In the genomic region with DNA sequence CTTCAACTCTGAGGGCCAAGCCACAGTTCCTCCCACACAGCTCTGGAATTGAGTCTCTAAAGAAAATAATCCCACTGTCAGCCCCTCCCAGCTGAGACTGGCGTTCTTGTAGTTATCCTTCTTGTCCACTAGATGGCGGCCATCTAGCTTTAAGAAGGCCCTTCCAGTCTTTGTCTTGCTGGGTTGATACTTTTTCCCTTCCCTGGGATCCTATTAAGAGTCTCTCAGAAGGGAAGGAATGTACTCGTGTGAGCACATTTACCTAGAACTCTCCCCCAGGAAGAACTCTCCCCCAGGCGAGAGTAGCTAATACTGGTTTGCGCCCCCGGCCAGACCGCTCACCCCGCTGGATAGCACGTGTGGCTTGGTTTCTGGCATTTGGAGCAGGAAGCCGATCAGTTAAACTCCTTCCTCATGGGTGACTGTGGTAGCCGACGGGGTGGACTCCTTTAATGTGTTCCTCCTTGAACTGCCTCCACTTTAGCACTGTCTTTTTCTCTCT, we compare ENCODE assay signal across 8 mouse cellular contexts. TPM values are rescaled to one million over a fixed set of nuclear protein-coding genes. Genes with fewer than 3 reads are reported as not detected.
DNase-seq lines count a peak whose midpoint lies in the region; ATAC-seq and TF ChIP-seq lines count a peak whose summit lies in the region.

No protein-coding gene starts in this region.

- H3K27me3 ChIP-seq in embryonic facial prominence, embryonic 11.5 days (ENCODE audit: control insufficient read depth, insufficient read depth, low read length), result no peaks in the 10 kb centered on the region
- H3K27me3 ChIP-seq in liver, embryonic 12.5 days (replicated peaks), result no peaks in the 10 kb centered on the region

- H3K9ac ChIP-seq in embryonic facial prominence, embryonic 11.5 days (replicated peaks; ENCODE audit: low read length), result peak overlapping the region; percentile 30
- peak overlapping the region; percentile 33 for H3K9ac ChIP-seq in liver, embryonic 12.5 days

- H3K27ac ChIP-seq in gastrocnemius, adult 2 months, result peak overlapping the region; percentile 80
- no peak overlapping the region for H3K27ac ChIP-seq in embryonic facial prominence, embryonic 11.5 days (replicated peaks; ENCODE audit: low read depth, low read length)
- H3K27ac ChIP-seq in liver, embryonic 12.5 days, result peak overlapping the region; percentile 42; the same call in 1 of the 2 replicates

- 41% methylated on average over 12 of the region's 12 CpGs for WGBS in embryonic facial prominence, embryonic 11.5 days
- WGBS in liver, embryonic 12.5 days (ENCODE audit: insufficient replicate concordance), result 25% methylated on average over 12 of the region's 12 CpGs

- no peak overlapping the region for H3K4me2 ChIP-seq in embryonic facial prominence, embryonic 11.5 days (ENCODE audit: low read depth, low read length)
- H3K4me2 ChIP-seq in liver, embryonic 12.5 days, result peak overlapping the region; percentile 44

- intact Hi-C loops in gastrocnemius, adult 2 months (cut with DNase I), result loop anchor here (5.0 to 10.0 kb wide), 2 partner anchors 183 to 896 kb away; partner anchors contain the start of genes Ppcs and Zmynd12
- intact Hi-C loops in gastrocnemius, postnatal 14 days (cut with DNase I; ENCODE audit: low total_unique reads), result no loop called here

- H3K9me3 ChIP-seq in embryonic facial prominence, embryonic 11.5 days (replicated peaks; ENCODE audit: control insufficient read depth, low read length), result no peaks in the 10 kb centered on the region
- H3K9me3 ChIP-seq in liver, embryonic 12.5 days (replicated peaks), result no peaks in the 10 kb centered on the region

- DNase-seq in gastrocnemius, adult 2 months, result no peak
- no peak for DNase-seq in gastrocnemius, postnatal 14 days
- peak; percentile 65 for DNase-seq in MN1 (ENCODE audit: low spot score)
- peak; percentile 89 for DNase-seq in embryonic facial prominence, embryonic 11.5 days (ENCODE audit: low spot score)
- DNase-seq in heart, postnatal 4 days, result peak; percentile 53
- peak; percentile 83 for DNase-seq in naive thymus-derived CD4-positive, alpha-beta T cell, adult 2 months (ENCODE audit: low read depth)
- peak; percentile 21 to 22 for DNase-seq in thymus, postnatal 36 days

- no peaks in the 10 kb centered on the region; the same call in none of the 2 replicates for H3K36me3 ChIP-seq in embryonic facial prominence, embryonic 11.5 days (replicated peaks; ENCODE audit: control insufficient read depth, insufficient read depth, low read depth, low read length)
- peaks cover 41% of the 10 kb centered on the region for H3K36me3 ChIP-seq in liver, embryonic 12.5 days

- TF ChIP-seq CTCF in gastrocnemius, adult 2 months (IDR thresholded peaks at IDR 0.05), result peak; percentile 90

- H3K4me3 ChIP-seq in gastrocnemius, adult 2 months, result peak overlapping the region; percentile 45
- no peak overlapping the region for H3K4me3 ChIP-seq in embryonic facial prominence, embryonic 11.5 days (ENCODE audit: low read depth, low read length)
- 0 out of 2 replicates have a peak overlapping the region, but pooled peaks have one; percentile 16 for H3K4me3 ChIP-seq in liver, embryonic 12.5 days

- ATAC-seq in embryonic facial prominence, embryonic 11.5 days (replicated peaks; ENCODE audit: insufficient number of reproducible peaks, low FRiP score, low TSS enrichment, low read depth), result 0 out of 2 replicates have a peak, but pooled peaks have one; percentile 25
- peak; percentile 69; the same call in 1 of the 2 replicates for ATAC-seq in liver, embryonic 12.5 days

- no peaks in the 10 kb centered on the region for H3K4me1 ChIP-seq in embryonic facial prominence, embryonic 11.5 days (ENCODE audit: control insufficient read depth, insufficient read depth, low read length)
- peaks cover 18% of the 10 kb centered on the region for H3K4me1 ChIP-seq in liver, embryonic 12.5 days

RNA-seq across cellular contexts. Expression of gene P3h1, which starts 6.5 kb away (rescaled TPM):
- total RNA-seq in gastrocnemius, adult 2 months (2021), result 10 to 100 TPM in 1 of 2 experiments, 1 to 10 TPM in 1; 9.6 to 12.7 TPM
- total RNA-seq in gastrocnemius, postnatal 14 days (2021), result 10 to 100 TPM; 17.4 to 18.2 TPM
- polyA plus RNA-seq in embryonic facial prominence, embryonic 11.5 days (2014; fragmentation: Nextera tagmentation; extraction: Ambion mirVana), result 20.0 and 22.8 TPM in 2 replicates
- total RNA-seq in heart, postnatal 4 days (2021), result 10 to 100 TPM; 25.1 to 27.2 TPM
- polyA plus RNA-seq in liver, embryonic 12.5 days (2016; fragmentation: Nextera tagmentation; extraction: Ambion mirVana), result 9.7 and 11.4 TPM in 2 replicates

RNA-seq across cellular contexts. Expression of gene AU022252, which starts 6.7 kb away (rescaled TPM):
- 10 to 100 TPM; 27.8 to 29.7 TPM for total RNA-seq in gastrocnemius, adult 2 months (2021)
- total RNA-seq in gastrocnemius, postnatal 14 days (2021), result 10 to 100 TPM; 17.8 to 20.7 TPM
- polyA plus RNA-seq in embryonic facial prominence, embryonic 11.5 days (2014; fragmentation: Nextera tagmentation; extraction: Ambion mirVana), result 35.1 and 39.9 TPM in 2 replicates
- 10 to 100 TPM; 19.9 to 21.0 TPM for total RNA-seq in heart, postnatal 4 days (2021)
- 18.1 and 19.6 TPM in 2 replicates for polyA plus RNA-seq in liver, embryonic 12.5 days (2016; fragmentation: Nextera tagmentation; extraction: Ambion mirVana)

RNA-seq across cellular contexts. Expression of gene Cldn19, which starts 16.0 kb away (rescaled TPM):
- total RNA-seq in gastrocnemius, adult 2 months (2021), result 1 to 10 TPM in 1 of 2 experiments, under 1 TPM in 1; 0.86 to 1.1 TPM
- 10 to 100 TPM in 1 of 2 experiments, 1 to 10 TPM in 1; 6.2 to 16.8 TPM for total RNA-seq in gastrocnemius, postnatal 14 days (2021)
- not detected in 2 replicates for polyA plus RNA-seq in embryonic facial prominence, embryonic 11.5 days (2014; fragmentation: Nextera tagmentation; extraction: Ambion mirVana)
- 1 to 10 TPM in 1 of 2 experiments, under 1 TPM in 1; 0.17 to 1.2 TPM for total RNA-seq in heart, postnatal 4 days (2021)
- polyA plus RNA-seq in liver, embryonic 12.5 days (2016; fragmentation: Nextera tagmentation; extraction: Ambion mirVana), result not detected in 2 replicates

RNA-seq across cellular contexts. Expression of gene Tmem269, which starts 21.2 kb away (rescaled TPM):
- total RNA-seq in gastrocnemius, adult 2 months (2021), result not detected
- total RNA-seq in gastrocnemius, postnatal 14 days (2021), result not detected
- not detected in 2 replicates for polyA plus RNA-seq in embryonic facial prominence, embryonic 11.5 days (2014; fragmentation: Nextera tagmentation; extraction: Ambion mirVana)
- not detected for total RNA-seq in heart, postnatal 4 days (2021)
- polyA plus RNA-seq in liver, embryonic 12.5 days (2016; fragmentation: Nextera tagmentation; extraction: Ambion mirVana), result not detected in 2 replicates

RNA-seq across cellular contexts. Expression of gene Svbp, which starts 44.1 kb away (rescaled TPM):
- total RNA-seq in gastrocnemius, adult 2 months (2021), result 10 to 100 TPM in 1 of 2 experiments, 1 to 10 TPM in 1; 9.7 to 11.9 TPM
- total RNA-seq in gastrocnemius, postnatal 14 days (2021), result 10 to 100 TPM; 24.7 to 26.0 TPM
- 174 and 184 TPM in 2 replicates for polyA plus RNA-seq in embryonic facial prominence, embryonic 11.5 days (2014; fragmentation: Nextera tagmentation; extraction: Ambion mirVana)
- 10 to 100 TPM; 42.8 to 43.2 TPM for total RNA-seq in heart, postnatal 4 days (2021)
- polyA plus RNA-seq in liver, embryonic 12.5 days (2016; fragmentation: Nextera tagmentation; extraction: Ambion mirVana), result 114 and 121 TPM in 2 replicates

Comparison
In these comparisons a context has a peak if more than half of its experiments do, and no peak if none do; other contexts are left out.
1. DNase-seq: peak in MN1 (single experiment), embryonic facial prominence, embryonic 11.5 days (single experiment), heart, postnatal 4 days (single experiment), naive thymus-derived CD4-positive, alpha-beta T cell, adult 2 months (single experiment) and thymus, postnatal 36 days (2 of 2); none in gastrocnemius, adult 2 months (single experiment) and gastrocnemius, postnatal 14 days (single experiment).